Mouse (Mus musculus) retina, postnatal 1 day (tissue): ENCODE data around the gene Adcy9.
A peak's percentile ranks its signal among the peaks of the same experiment; 100 is the strongest.
"Not testable (repeated sequence)": the region's sequence is repeated elsewhere in the genome, so short reads cannot be mapped to it uniquely, and the experiment has no call there.

ENCODE experiments used
- DNase-seq: peaks from one replicate; pipeline ENCODE4 v3.0.0-alpha.2; 2012

Gene Adcy9

DNA sequence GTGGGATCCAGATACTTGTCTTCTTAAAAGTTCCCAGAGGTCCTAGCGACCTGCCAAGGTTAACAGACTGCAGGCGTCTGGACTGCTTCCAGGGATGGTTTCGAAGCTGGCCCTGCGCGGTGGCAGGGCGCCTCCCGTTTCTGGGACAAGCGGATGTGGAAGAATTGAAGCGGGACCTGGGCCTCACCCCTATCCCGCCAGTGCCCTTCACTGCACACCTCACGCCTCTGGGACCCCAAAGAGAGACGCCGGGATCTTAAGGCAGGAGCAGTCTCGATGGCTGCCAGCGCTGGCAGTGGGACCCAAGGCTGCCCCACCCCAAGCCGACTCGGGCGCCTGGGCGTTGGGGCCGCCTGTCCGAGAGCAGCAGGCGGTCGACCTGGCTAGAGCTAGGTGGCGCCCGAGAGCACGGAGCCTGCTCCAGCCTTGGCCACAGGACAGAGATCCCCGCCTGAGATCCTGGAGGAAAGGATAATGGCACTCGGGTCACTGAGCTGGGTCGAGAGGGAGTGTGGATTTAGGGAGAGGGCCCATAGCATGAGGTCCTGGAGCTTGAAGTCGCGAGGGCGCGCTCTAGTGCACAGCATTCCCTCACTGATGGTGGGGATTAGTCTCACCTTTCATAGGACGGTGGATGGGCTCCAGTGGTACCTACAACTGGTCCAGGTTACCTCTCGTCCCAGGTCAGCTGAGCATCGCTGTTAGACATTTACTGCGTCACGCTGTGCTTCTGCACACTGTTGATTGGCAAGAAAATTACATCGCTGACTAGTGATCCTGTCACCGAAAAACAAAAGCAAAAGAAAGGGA is 152.2 kb downstream of the Adcy9 start:
- peak; percentile 88 for DNase-seq

DNA sequence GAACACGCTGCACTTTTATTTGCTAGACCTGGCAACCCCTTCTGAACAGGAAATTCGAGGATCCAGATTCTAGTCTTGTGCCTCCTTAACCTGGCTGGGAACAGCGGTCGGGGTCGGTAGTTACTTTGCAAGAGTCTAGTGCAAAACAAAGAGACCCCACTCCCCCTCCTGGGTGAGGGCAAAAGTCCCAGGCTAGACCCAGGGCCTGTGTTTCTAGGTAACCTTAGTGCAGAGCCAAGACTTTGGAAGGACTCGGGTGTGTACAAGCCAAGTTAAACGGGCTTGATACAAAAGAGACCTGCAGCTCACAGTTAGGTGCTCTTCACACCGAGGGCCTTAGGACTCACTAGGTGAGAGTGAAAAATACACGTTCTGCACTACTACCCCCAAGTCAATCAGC is 152.8 kb downstream of the Adcy9 start:
- DNase-seq: no peak

DNA sequence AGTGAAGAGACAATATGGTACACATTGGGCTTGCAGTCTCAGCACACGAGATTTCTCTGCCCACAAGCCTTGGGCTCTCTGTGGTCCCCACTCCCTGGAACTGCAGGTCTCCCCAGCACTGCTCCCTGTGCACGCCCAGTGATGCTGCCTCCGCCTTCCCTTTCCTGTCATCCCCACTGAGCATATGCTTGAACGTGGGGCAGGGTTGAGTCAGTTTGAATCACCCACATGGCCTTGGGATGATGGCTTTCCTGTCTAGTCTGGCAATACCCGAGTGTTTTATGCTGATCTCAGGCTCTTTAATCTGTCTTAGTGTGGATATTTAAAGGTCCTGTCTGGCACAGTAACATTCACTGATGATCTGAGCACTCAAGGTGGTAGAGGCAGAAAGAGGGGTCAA is 154.9 kb downstream of the Adcy9 start:
- DNase-seq: no peak

DNA sequence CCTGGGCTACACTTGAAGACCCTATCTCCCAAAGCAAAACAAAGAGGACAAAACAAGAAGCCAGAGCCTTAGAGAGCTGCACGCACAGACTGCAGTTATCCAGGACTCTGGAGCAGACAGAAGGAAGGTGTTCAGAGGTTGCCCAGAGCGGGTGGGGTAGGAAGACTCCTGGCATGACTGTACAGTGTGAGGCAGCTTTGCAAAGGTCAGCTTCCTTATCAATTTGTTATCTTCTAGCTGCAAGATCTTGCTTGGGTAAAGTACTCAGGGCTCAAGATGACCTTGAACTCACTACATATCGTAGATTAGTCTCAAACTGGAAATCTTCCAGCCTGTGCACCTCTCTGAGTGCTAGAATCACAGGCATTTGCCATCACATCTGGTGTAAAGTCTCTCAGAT is 156.8 kb downstream of the Adcy9 start:
- DNase-seq: no peak

DNA sequence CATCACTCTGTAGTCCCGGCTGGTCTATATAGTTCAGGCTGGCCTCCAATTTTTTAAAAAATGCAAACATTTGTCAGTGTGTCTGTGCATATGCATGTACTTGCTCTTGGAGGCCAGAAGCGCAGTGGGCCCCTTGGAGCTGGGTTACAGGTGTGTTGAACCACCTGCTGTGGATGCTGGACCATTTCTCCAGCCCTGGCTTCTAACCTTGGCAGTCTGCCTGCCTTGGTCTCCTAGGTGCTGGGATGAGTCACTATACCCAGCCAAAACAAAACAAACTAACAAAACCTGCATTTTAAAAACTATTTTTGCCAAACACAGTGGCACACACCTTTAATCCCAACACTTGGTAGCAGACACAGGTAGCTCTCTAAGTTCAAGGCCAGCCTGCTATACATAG is 162.8 kb downstream of the Adcy9 start:
- no peak for DNase-seq

DNA sequence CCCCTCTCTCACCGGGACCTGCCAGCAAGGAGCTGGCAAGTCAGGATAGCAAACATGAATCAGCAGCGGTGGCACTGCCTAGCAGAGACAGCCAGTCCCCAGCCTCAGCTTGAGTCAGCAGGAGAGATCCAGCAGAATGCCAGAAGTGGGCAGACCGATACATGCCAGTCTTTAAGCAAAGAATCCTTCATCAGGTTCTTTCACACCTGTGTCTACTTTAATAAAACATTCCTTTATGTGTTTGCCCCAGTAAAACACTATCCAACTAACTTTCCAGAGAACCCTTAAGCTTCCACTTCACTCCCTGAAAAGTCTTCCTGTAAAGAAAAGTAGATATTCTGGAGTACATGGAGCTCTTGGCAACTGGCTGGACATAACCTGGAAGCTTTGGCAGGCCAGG is 171.5 kb downstream of the Adcy9 start:
- no peak for DNase-seq

DNA sequence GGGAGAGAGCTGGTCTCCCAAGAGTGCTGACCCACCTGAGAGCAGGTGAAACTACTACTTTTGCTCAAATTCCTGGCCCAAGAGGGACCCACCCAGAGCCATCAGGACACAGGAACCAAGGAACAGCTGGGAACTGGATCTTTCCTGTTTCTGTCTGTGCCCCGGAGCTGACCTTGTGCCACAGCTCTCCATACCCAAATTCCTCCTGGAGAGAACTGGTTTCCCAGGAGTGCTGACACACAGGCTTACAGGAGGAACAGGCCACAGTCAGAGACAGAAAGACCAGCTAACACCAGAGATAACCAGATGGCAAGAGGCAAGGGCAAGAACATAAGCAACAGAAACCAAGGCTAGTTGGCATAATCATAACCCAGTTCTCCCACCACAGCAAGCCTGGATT is 175.1 kb downstream of the Adcy9 start:
- not testable (repeated sequence) for DNase-seq
